Mouse (Mus musculus): ENCODE data around the gene Utf1. TPM values are rescaled to one million over a fixed set of nuclear protein-coding genes. Genes with fewer than 3 reads are reported as not detected.

The Utf1 gene
- polyA plus RNA-seq, 1 experiment = not detected

DNA sequence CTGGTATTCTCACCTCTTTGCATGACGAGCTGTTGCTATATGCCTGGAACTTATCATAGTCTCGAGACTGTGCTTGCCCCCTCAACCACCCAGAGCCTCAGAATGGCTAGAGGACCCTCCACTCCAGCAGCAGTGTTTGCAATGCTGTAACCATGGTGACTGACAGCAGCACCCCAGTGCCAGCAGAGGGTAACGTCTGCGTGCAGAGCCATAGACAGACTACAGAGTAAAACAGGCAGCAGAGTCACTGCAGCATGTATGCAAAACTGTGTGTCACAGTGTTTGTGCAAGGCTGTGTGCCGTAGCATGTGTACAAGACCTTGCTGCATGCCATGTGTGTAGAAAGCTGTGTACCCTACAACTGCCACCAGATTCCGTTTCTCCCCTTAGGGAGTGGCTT, 34.1 kb upstream of the Utf1 start:
- no peak for TF ChIP-seq POLR2A (IDR thresholded peaks at IDR 0.05; ENCODE audit: borderline replicate concordance, extremely low read depth, insufficient read depth, insufficient read length, poor library complexity, severe bottlenecking)
- no peak for TF ChIP-seq CTCF (IDR thresholded peaks at IDR 0.05; ENCODE audit: borderline replicate concordance, extremely low read depth, insufficient read depth, insufficient read length)

GRCm38 (mm10) chr7:139910204-139910835, 33.3 kb upstream of the Utf1 start:
- no peak for TF ChIP-seq CTCF (IDR thresholded peaks at IDR 0.05; ENCODE audit: borderline replicate concordance, extremely low read depth, insufficient read depth, insufficient read length)
- no peak for TF ChIP-seq POLR2A (IDR thresholded peaks at IDR 0.05; ENCODE audit: borderline replicate concordance, extremely low read depth, insufficient read depth, insufficient read length, poor library complexity, severe bottlenecking)

More for the DNA sequence above, 34.1 kb upstream of the Utf1 start:
- DNase-seq (ENCODE audit: low read depth) = peak; percentile 77

GRCm38 (mm10) chr7:139914141-139915047, 29.2 kb upstream of the Utf1 start:
- TF ChIP-seq POLR2A (IDR thresholded peaks at IDR 0.05; ENCODE audit: borderline replicate concordance, extremely low read depth, insufficient read depth, insufficient read length, poor library complexity, severe bottlenecking) (no peak), CTCF (IDR thresholded peaks at IDR 0.05; ENCODE audit: borderline replicate concordance, extremely low read depth, insufficient read depth, insufficient read length) (no peak)
- no peak for DNase-seq (ENCODE audit: low read depth)

More at GRCm38 (mm10) chr7:139910204-139910835, 33.3 kb upstream of the Utf1 start:
- DNase-seq (ENCODE audit: low read depth) = no peak

DNA sequence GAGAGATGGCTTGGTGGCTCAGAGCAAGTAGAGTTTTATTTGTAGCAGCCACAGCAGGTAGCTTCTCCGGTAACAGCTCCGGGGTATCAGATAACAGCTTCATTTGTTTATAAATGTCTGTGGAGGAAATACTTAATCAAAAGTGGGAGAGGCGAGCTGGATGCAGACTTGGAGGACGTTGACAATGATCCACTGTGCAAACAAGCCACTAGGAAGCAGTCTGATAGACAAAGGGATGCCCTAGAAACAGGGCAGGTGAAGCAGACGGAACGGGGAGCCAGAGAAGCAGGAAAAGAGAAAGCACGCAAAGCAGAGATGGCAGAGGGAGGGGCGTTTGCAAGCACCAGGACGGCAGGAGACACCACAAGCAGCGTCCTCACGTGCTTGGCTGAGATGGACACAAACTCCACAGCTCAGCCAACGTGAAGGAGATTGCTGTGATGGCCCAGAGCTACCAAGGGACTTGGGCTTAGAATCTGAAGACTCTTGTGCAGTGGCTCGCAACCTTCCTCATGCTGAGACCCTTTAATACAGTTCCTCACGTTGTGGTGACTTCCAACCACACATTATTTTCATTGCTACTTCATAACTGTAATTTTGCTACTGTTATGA, 27.8 kb upstream of the Utf1 start:
- TF ChIP-seq CTCF (IDR thresholded peaks at IDR 0.05; ENCODE audit: borderline replicate concordance, extremely low read depth, insufficient read depth, insufficient read length) (no peak), POLR2A (IDR thresholded peaks at IDR 0.05; ENCODE audit: borderline replicate concordance, extremely low read depth, insufficient read depth, insufficient read length, poor library complexity, severe bottlenecking) (no peak)
- no peak for DNase-seq (ENCODE audit: low read depth)

- peak; percentile 17; the same call in 1 of the 2 replicates for TF ChIP-seq CTCF (IDR thresholded peaks at IDR 0.05; ENCODE audit: borderline replicate concordance, extremely low read depth, insufficient read depth, insufficient read length)
- no peak for TF ChIP-seq POLR2A (IDR thresholded peaks at IDR 0.05; ENCODE audit: borderline replicate concordance, extremely low read depth, insufficient read depth, insufficient read length, poor library complexity, severe bottlenecking)
- peak; percentile 51 for DNase-seq (ENCODE audit: low read depth)
These were observed 27.2 kb upstream of the Utf1 start for GRCm38 (mm10) chr7:139916345-139916744.

DNA sequence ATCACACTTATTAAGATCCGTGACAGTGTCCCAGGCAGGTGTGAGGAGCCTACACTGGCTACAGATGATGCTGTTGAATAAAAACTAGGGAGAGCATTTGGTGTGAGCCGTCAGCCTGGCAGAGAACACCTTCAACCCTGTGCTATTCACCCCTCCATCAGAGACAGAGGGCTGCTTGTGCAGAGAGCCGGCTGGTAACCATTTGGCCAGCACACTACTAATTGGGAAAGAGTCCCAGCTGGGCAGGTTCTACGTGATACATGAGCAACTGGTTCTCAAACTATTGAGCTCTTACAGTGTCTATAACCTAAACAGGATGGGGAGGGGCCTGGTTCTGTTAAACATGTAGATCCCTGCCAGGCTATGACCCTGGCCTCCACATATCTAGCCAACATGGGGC, 25.3 kb upstream of the Utf1 start:
- DNase-seq (ENCODE audit: low read depth) = no peak
- TF ChIP-seq CTCF (IDR thresholded peaks at IDR 0.05; ENCODE audit: borderline replicate concordance, extremely low read depth, insufficient read depth, insufficient read length) = no peak

GRCm38 (mm10) chr7:139930732-139931131, 12.9 kb upstream of the Utf1 start:
- peak; percentile 64 for DNase-seq (ENCODE audit: low read depth)
- TF ChIP-seq CTCF (IDR thresholded peaks at IDR 0.05; ENCODE audit: borderline replicate concordance, extremely low read depth, insufficient read depth, insufficient read length) = peak; percentile 80
- TF ChIP-seq POLR2A (IDR thresholded peaks at IDR 0.05; ENCODE audit: borderline replicate concordance, extremely low read depth, insufficient read depth, insufficient read length, poor library complexity, severe bottlenecking) = no peak

GRCm38 (mm10) chr7:139936705-139937104, 6.9 kb upstream of the Utf1 start:
- TF ChIP-seq POLR2A (IDR thresholded peaks at IDR 0.05; ENCODE audit: borderline replicate concordance, extremely low read depth, insufficient read depth, insufficient read length, poor library complexity, severe bottlenecking) (no peak), CTCF (IDR thresholded peaks at IDR 0.05; ENCODE audit: borderline replicate concordance, extremely low read depth, insufficient read depth, insufficient read length) (no peak)
- no peak for DNase-seq (ENCODE audit: low read depth)

DNA sequence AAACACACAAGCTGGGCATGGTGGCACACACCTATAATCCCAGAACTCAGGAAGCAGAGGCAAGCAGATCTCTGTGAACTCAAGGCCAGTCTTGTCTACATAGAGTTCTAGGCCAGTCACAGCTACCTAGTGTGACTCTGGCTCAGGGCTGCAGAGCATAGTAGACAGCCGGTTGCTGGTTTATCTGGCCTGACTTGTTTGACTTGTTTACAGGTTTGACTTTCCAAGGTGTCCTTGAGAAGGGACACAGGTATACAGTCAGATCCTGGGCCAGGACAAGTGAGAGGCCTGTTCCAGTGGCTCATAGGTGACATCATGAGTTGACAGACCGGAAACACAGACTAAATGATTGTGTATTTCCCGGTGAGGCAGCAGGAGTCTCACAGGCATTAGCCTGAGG, 6.5 kb upstream of the Utf1 start:
- no peak for TF ChIP-seq POLR2A (IDR thresholded peaks at IDR 0.05; ENCODE audit: borderline replicate concordance, extremely low read depth, insufficient read depth, insufficient read length, poor library complexity, severe bottlenecking)
- no peak for TF ChIP-seq CTCF (IDR thresholded peaks at IDR 0.05; ENCODE audit: borderline replicate concordance, extremely low read depth, insufficient read depth, insufficient read length)
- DNase-seq (ENCODE audit: low read depth) = no peak

DNA sequence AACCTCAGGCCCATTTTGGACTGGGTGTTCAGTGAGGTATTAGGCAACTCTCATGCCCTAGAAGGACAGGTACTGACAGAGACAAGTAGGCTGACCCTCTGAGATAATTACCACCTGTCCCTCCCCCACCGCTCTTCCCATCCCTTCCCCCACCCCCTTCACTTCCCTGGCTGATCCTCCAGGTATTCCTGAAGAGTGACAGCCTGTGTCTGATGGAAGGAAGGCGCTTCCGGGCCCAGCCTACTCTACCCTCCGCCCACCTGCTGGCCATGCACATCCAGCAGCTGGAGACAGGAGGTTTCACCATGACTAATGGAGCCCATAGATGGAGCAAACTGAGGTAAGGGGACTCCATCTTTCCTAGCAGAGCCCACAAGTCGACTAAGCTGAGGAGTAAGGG, 5.8 kb upstream of the Utf1 start:
- TF ChIP-seq CTCF (IDR thresholded peaks at IDR 0.05; ENCODE audit: borderline replicate concordance, extremely low read depth, insufficient read depth, insufficient read length) = no peak
- TF ChIP-seq POLR2A (IDR thresholded peaks at IDR 0.05; ENCODE audit: borderline replicate concordance, extremely low read depth, insufficient read depth, insufficient read length, poor library complexity, severe bottlenecking) = no peak
- no peak for DNase-seq (ENCODE audit: low read depth)

- no peak for TF ChIP-seq POLR2A (IDR thresholded peaks at IDR 0.05; ENCODE audit: borderline replicate concordance, extremely low read depth, insufficient read depth, insufficient read length, poor library complexity, severe bottlenecking)
- no peak for DNase-seq (ENCODE audit: low read depth)
These were observed 2.9 kb upstream of the Utf1 start for GRCm38 (mm10) chr7:139940476-139941209.
